8 mouse cellular contexts compared by ENCODE assay signal in the genomic region with DNA sequence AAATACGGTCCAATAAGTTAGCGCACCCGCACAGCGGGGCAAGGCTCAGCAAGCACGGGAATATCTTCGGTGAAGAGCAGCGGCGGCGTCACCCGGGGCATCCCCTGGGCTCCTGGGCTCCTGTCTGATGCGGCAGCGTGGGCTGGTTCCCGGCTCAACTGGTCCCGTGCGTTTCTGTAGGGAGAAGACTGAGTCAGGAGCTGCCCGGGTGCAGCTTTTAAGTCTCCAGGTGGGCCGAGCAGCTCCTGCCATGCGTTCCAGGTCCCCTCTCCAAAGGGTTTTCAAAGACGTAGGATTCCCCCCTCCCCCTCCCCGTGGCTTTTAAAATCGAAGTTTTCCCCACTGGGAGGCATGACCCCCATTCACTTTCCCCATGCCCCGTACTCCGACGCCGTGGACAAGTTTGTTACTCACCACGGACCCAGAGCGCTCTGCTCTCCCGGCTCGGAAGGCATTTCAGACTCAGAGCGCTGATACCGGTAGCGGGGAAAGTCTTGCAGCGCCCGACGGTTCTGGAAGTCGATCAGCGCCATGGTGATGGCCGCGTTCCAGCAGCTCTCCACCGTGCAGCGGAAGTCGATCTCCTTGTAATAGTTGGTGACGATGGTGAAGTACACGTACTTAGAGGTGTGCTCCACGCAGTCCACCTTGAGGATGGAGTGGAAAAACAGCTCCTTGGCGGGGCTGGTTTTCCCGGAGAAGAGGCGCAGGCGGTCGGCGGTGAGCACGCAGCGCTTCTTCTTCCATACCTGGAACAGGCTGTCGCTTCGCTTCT. TPM values are rescaled to one million over a fixed set of nuclear protein-coding genes. Genes with fewer than 3 reads are reported as not detected.
DNase-seq lines count a peak whose midpoint lies in the region; ATAC-seq and TF ChIP-seq lines count a peak whose summit lies in the region.

No protein-coding gene starts in this region.

- TF ChIP-seq EP300 in liver, embryonic 14.5 days (IDR thresholded peaks at IDR 0.05; ENCODE audit: low read depth): no peak

- H3K36me3 ChIP-seq in forebrain, embryonic 16.5 days (ENCODE audit: control insufficient read depth, insufficient read depth): no peaks in the 10 kb centered on the region
- no peaks in the 10 kb centered on the region for H3K36me3 ChIP-seq in liver, embryonic 14.5 days (replicated peaks; ENCODE audit: control insufficient read depth, insufficient read depth, low read depth)

- WGBS in forebrain, embryonic 16.5 days: 5% methylated on average over 55 of the region's 55 CpGs
- 3% methylated on average over 55 of the region's 55 CpGs for WGBS in liver, embryonic 14.5 days (ENCODE audit: insufficient replicate concordance)

- TF ChIP-seq CTCF in left cerebral cortex, adult 2 months (IDR thresholded peaks at IDR 0.05): no peak
- no peak for TF ChIP-seq CTCF in liver, embryonic 14.5 days (IDR thresholded peaks at IDR 0.05; ENCODE audit: low read depth)

- H3K4me2 ChIP-seq in forebrain, embryonic 16.5 days (ENCODE audit: low read length): peak overlapping the region; percentile 83
- peak overlapping the region; percentile 59 for H3K4me2 ChIP-seq in liver, embryonic 14.5 days (ENCODE audit: low read depth)

- H3K27me3 ChIP-seq in forebrain, embryonic 16.5 days (replicated peaks; ENCODE audit: control insufficient read depth, insufficient read depth, low read length): peaks cover 43% of the 10 kb centered on the region
- H3K27me3 ChIP-seq in liver, embryonic 14.5 days (ENCODE audit: control insufficient read depth, insufficient read depth, low read length): peaks cover 42% of the 10 kb centered on the region

- H3K4me1 ChIP-seq in forebrain, embryonic 16.5 days (replicated peaks; ENCODE audit: control insufficient read depth, insufficient read depth, low read length): peaks cover 13% of the 10 kb centered on the region
- no peaks in the 10 kb centered on the region for H3K4me1 ChIP-seq in liver, embryonic 14.5 days (replicated peaks; ENCODE audit: control insufficient read depth in 2 of 2, insufficient read depth in 2 of 2, low read length in 1 of 2)

- peak; percentile 19 to 32 for DNase-seq in left cerebral cortex, adult 2 months (ENCODE audit: extremely low spot score in 1 of 2, low spot score in 2 of 2)
- DNase-seq in left cerebral cortex, adult 11 months (ENCODE audit: low spot score): no peak
- DNase-seq in adrenal gland, postnatal 10 days: peak; percentile 68
- DNase-seq in liver, embryonic 14.5 days (ENCODE audit: low read depth in 3 of 3, low spot score in 3 of 3): no peak
- peak; percentile 64 for DNase-seq in naive thymus-derived CD4-positive, alpha-beta T cell, adult 2 months (ENCODE audit: low read depth)

- no peaks in the 10 kb centered on the region for H3K9me3 ChIP-seq in forebrain, embryonic 16.5 days (ENCODE audit: control insufficient read depth, low read length)
- H3K9me3 ChIP-seq in liver, embryonic 14.5 days (ENCODE audit: control insufficient read depth, low read length): no peaks in the 10 kb centered on the region

- peak overlapping the region; percentile 42 for H3K9ac ChIP-seq in forebrain, embryonic 16.5 days (replicated peaks; ENCODE audit: low read depth, low read length)
- no peak overlapping the region for H3K9ac ChIP-seq in liver, embryonic 14.5 days (replicated peaks)

- no peak for ATAC-seq in forebrain, embryonic 16.5 days
- peak; percentile 78 for ATAC-seq in inflammation-experienced regulatory T-cells, adult 6 months
- ATAC-seq in liver, embryonic 14.5 days (ENCODE audit: insufficient read depth): no peak
- ATAC-seq in erythroid progenitor cell, adult 5-6 weeks (replicated peaks; ENCODE audit: low FRiP score, poor library complexity, severe bottlenecking): no peak

- intact Hi-C loops in left cerebral cortex, adult 2 months (cut with DNase I): no loop called here

- H3K27ac ChIP-seq in left cerebral cortex, adult 2 months: no peak overlapping the region
- H3K27ac ChIP-seq in forebrain, embryonic 16.5 days (ENCODE audit: low read length): no peak overlapping the region
- no peak overlapping the region for H3K27ac ChIP-seq in liver, embryonic 14.5 days

- H3K4me3 ChIP-seq in left cerebral cortex, adult 2 months: peak overlapping the region; percentile 38
- H3K4me3 ChIP-seq in forebrain, embryonic 16.5 days (replicated peaks; ENCODE audit: low read length): peak overlapping the region; percentile 48
- H3K4me3 ChIP-seq in liver, embryonic 14.5 days (ENCODE audit: insufficient read depth in 1 of 2, low read depth in 2 of 2, low read length in 2 of 2): peak overlapping the region; percentile 41 to 48

RNA-seq across cellular contexts. Expression of gene Phlda2, which starts 1.1 kb away (rescaled TPM):
- not detected for total RNA-seq in left cerebral cortex, adult 2 months (2021)
- total RNA-seq in adrenal gland, postnatal 10 days (2021): under 1 TPM in 1 of 2 experiments, not detected in 1; 0.82 TPM
- 0.57 TPM in 1 of 2 replicates, not detected in the other for polyA plus RNA-seq in forebrain, embryonic 16.5 days (2015; fragmentation: Nextera tagmentation; extraction: Ambion mirVana)
- polyA plus RNA-seq in inflammation-experienced regulatory T-cells, adult 6 months (2017; shearing (Covaris generic)): not detected
- polyA plus RNA-seq in liver, embryonic 14.5 days (2012; rRNA removed): 18.2 and 31.2 TPM in 2 replicates
- 19.3 and 23.2 TPM in 2 replicates for polyA plus RNA-seq in liver, embryonic 14.5 days (2014; fragmentation: Nextera tagmentation; extraction: Ambion mirVana)
- not detected in 2 replicates for total RNA-seq in erythroid progenitor cell, adult 5-6 weeks (2015; ENCODE audit: low replicate concordance)
- total RNA-seq in erythroid progenitor cell, adult 5-6 weeks (2017; ENCODE audit: low replicate concordance): not detected in 2 replicates

RNA-seq across cellular contexts. Expression of gene Slc22a18, which starts 28.3 kb away (rescaled TPM):
- under 1 TPM; 0.58 to 0.81 TPM for total RNA-seq in left cerebral cortex, adult 2 months (2021)
- 10 to 100 TPM in 1 of 2 experiments, 1 to 10 TPM in 1; 6.5 to 15.0 TPM for total RNA-seq in adrenal gland, postnatal 10 days (2021)
- 0.42 and 0.54 TPM in 2 replicates for polyA plus RNA-seq in forebrain, embryonic 16.5 days (2015; fragmentation: Nextera tagmentation; extraction: Ambion mirVana)
- under 1 TPM in 1 of 3 experiments, not detected in 2; 0.54 TPM for polyA plus RNA-seq in inflammation-experienced regulatory T-cells, adult 6 months (2017; shearing (Covaris generic))
- polyA plus RNA-seq in liver, embryonic 14.5 days (2012; rRNA removed): 7.2 and 13.2 TPM in 2 replicates
- polyA plus RNA-seq in liver, embryonic 14.5 days (2014; fragmentation: Nextera tagmentation; extraction: Ambion mirVana): 9.4 and 9.8 TPM in 2 replicates
- total RNA-seq in erythroid progenitor cell, adult 5-6 weeks (2015; ENCODE audit: low replicate concordance): not detected in 2 replicates
- not detected in 2 replicates for total RNA-seq in erythroid progenitor cell, adult 5-6 weeks (2017; ENCODE audit: low replicate concordance)

RNA-seq across cellular contexts. Expression of gene Cdkn1c, which starts 41.0 kb away (rescaled TPM):
- total RNA-seq in left cerebral cortex, adult 2 months (2021): 10 to 100 TPM; 10.3 to 10.7 TPM
- total RNA-seq in adrenal gland, postnatal 10 days (2021): 100 to 1,000 TPM; 386 to 453 TPM
- polyA plus RNA-seq in forebrain, embryonic 16.5 days (2015; fragmentation: Nextera tagmentation; extraction: Ambion mirVana): 96.6 and 138 TPM in 2 replicates
- polyA plus RNA-seq in inflammation-experienced regulatory T-cells, adult 6 months (2017; shearing (Covaris generic)): under 1 TPM in 2 of 3 experiments, not detected in 1; 0.25 to 0.64 TPM
- polyA plus RNA-seq in liver, embryonic 14.5 days (2012; rRNA removed): 48.5 and 71.0 TPM in 2 replicates
- polyA plus RNA-seq in liver, embryonic 14.5 days (2014; fragmentation: Nextera tagmentation; extraction: Ambion mirVana): 161 and 167 TPM in 2 replicates
- 14.8 TPM in 1 of 2 replicates, not detected in the other for total RNA-seq in erythroid progenitor cell, adult 5-6 weeks (2015; ENCODE audit: low replicate concordance)
- total RNA-seq in erythroid progenitor cell, adult 5-6 weeks (2017; ENCODE audit: low replicate concordance): not detected in 2 replicates

RNA-seq across cellular contexts. Expression of gene Nap1l4, which starts 47.1 kb away (rescaled TPM):
- total RNA-seq in left cerebral cortex, adult 2 months (2021): 100 to 1,000 TPM; 112 to 117 TPM
- total RNA-seq in adrenal gland, postnatal 10 days (2021): 100 to 1,000 TPM; 135 to 153 TPM
- polyA plus RNA-seq in forebrain, embryonic 16.5 days (2015; fragmentation: Nextera tagmentation; extraction: Ambion mirVana): 361 and 363 TPM in 2 replicates
- polyA plus RNA-seq in inflammation-experienced regulatory T-cells, adult 6 months (2017; shearing (Covaris generic)): 100 to 1,000 TPM; 258 to 310 (median 262) TPM
- polyA plus RNA-seq in liver, embryonic 14.5 days (2012; rRNA removed): 41.3 and 54.3 TPM in 2 replicates
- 33.7 and 39.4 TPM in 2 replicates for polyA plus RNA-seq in liver, embryonic 14.5 days (2014; fragmentation: Nextera tagmentation; extraction: Ambion mirVana)
- 114 and 120 TPM in 2 replicates for total RNA-seq in erythroid progenitor cell, adult 5-6 weeks (2015; ENCODE audit: low replicate concordance)
- 158 and 165 TPM in 2 replicates for total RNA-seq in erythroid progenitor cell, adult 5-6 weeks (2017; ENCODE audit: low replicate concordance)

Comparison
In these comparisons a context has a peak if more than half of its experiments do, and no peak if none do; other contexts are left out.
1. DNase-seq: peak in left cerebral cortex, adult 2 months (2 of 2), adrenal gland, postnatal 10 days (single experiment) and naive thymus-derived CD4-positive, alpha-beta T cell, adult 2 months (single experiment); none in left cerebral cortex, adult 11 months (single experiment) and liver, embryonic 14.5 days (0 of 3).
2. RNA of gene Slc22a18, which starts 28.3 kb away (total RNA-seq): 6.5 to 15.0 TPM in adrenal gland, postnatal 10 days; 0.58 to 0.81 TPM in left cerebral cortex, adult 2 months and not detected in erythroid progenitor cell, adult 5-6 weeks; every median in the first group is over 4 times any median in the second.
3. RNA of gene Cdkn1c, which starts 41.0 kb away (total RNA-seq): 386 to 453 TPM in adrenal gland, postnatal 10 days; 10.3 to 10.7 TPM in left cerebral cortex, adult 2 months and 14.8 TPM in erythroid progenitor cell, adult 5-6 weeks; every median in the first group is over 10 times any median in the second.
4. Peak in every context shown above with its lines, with median percentiles within 50 percentile points of each other: H3K4me3 ChIP-seq.